Mouse (Mus musculus) bone marrow macrophage, adult 2 months (primary cell): ENCODE measurements around the gene Gm13030. TPM values are rescaled to one million over a fixed set of nuclear protein-coding genes. Genes with fewer than 3 reads are reported as not detected.

Experiments used
- H3K27ac ChIP-seq: 2 replicates; pipeline ENCODE4 v1.5.1; 2012; ENCODE audit warnings: low read depth, low read length; ENCODE audit not compliant: insufficient read depth
- H3K4me1 ChIP-seq: 2 replicates; pipeline ENCODE4 v1.6.1; 2012; ENCODE audit warnings: low read length; ENCODE audit not compliant: control insufficient read depth, insufficient read depth
- H3K4me3 ChIP-seq: 2 replicates; pipeline ENCODE4 v1.5.1; 2012; ENCODE audit warnings: mild to moderate bottlenecking, low read length, moderate library complexity; ENCODE audit not compliant: insufficient read depth
- CTCF ChIP-seq: IDR thresholded peaks from 2 replicates; pipeline ENCODE4 v1.5.1; 2012; ENCODE audit warnings: low read depth, mild to moderate bottlenecking, low read length, moderate library complexity
- POLR2A ChIP-seq: IDR thresholded peaks from 2 replicates; pipeline ENCODE4 v1.6.1; 2012; ENCODE audit warnings: mild to moderate bottlenecking, low read depth, low read length, borderline replicate concordance
- polyA plus RNA-seq: library from polyadenylated mRNA; stranded (reverse); fragments of >200 nt; gene quantifications from 2 replicates; pipeline ENCODE4 v1.2.4, GENCODE M21; 2012; ENCODE audit not compliant: missing spikeins, insufficient read depth, insufficient read length

Gene Gm13030
- polyA plus RNA-seq, 1 experiment = not detected

DNA sequence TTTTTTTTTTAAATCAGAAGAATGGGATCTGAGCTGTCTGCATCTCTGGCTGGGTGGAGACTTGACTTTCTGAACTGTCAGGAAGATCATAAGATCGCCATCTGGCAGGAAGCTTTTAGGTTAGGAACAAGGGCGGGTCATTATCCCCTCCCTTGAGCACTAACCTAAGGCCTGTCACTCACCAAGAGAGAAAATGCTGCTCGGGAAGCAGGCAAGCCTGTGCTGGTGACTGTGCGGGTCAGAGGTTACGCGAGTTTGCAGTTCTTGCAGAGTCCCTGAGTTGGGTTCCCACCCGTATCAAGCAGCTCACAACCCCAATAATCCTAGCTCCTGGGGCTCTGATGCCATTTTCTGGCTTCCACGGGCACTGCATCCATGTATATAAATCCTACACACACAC is 5.1 kb downstream of the Gm13030 start:
- no peak for TF ChIP-seq CTCF
- TF ChIP-seq POLR2A = no peak
- Histone ChIP-seq H3K4me3 (no peak overlapping the region), H3K4me1 (peaks cover 19% of the 10 kb centered on the region), H3K27ac (no peak overlapping the region)

DNA sequence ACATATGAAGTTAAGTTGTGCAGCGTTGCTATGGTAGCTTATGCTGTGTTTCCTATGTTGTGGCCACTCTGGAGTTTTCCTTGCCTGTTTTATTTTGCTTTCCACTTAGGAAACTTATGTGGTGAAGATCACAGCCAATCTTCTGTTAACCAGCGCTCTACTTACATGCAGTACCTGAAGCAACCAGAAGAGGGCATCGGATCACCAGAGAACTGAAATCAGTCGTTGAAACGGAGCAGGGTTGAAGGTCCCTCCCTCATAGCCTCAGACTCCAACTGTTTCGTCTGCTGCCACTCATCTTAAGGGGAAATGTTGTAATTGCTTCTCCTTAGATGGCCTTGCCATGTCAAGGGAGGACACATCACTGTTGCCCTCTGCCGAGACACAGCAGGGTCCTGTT is 7.4 kb downstream of the Gm13030 start:
- Histone ChIP-seq H3K4me3 (no peak overlapping the region), H3K27ac (no peak overlapping the region), H3K4me1 (peaks cover 19% of the 10 kb centered on the region)
- TF ChIP-seq CTCF = peak; percentile 56
- no peak for TF ChIP-seq POLR2A

DNA sequence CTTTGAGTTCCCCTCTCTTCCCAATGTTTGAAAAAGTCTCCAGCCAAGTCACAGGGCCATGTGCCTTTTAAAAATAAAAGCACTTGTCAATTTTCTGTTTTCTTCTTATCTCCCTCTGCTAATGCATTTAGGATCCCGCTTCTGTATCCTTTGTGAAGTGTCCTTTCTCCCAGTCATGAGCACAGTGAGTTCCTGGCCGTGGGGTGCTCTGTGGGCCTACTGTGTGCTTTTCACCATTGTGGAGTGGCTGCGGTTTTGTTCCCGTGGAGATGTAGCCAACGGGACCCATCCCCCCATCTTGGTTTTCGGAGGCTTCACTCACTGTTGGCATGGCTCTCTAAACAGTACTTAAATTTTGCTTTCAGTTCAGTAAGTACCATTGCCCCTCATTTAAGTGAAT is 7.8 kb downstream of the Gm13030 start:
- Histone ChIP-seq H3K4me3 (no peak overlapping the region), H3K27ac (no peak overlapping the region), H3K4me1 (peaks cover 19% of the 10 kb centered on the region)
- TF ChIP-seq POLR2A = no peak
- no peak for TF ChIP-seq CTCF

DNA sequence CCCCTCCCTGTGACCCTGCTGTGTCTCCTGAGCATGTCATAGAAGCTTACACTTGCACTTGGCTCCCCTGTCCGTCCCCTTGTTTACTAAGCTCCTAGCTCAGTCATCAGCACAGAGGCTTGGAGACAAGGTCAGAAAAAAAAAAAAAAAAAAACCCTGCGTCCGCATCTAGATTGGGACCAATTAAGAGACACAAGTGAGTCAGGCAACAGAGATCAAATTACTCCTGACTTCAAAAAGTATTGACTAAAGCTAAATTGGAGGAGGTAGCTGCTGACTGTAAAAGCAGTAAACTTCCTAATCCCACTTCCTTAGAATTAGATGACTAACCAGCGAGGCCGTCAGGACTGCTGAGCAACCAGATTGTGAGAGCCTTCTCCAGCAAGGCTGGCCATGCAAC is 8.7 kb downstream of the Gm13030 start:
- TF ChIP-seq CTCF (no peak), POLR2A (no peak)
- Histone ChIP-seq H3K4me1 (peaks cover 19% of the 10 kb centered on the region), H3K27ac (peak overlapping the region; percentile 60), H3K4me3 (no peak overlapping the region)

DNA sequence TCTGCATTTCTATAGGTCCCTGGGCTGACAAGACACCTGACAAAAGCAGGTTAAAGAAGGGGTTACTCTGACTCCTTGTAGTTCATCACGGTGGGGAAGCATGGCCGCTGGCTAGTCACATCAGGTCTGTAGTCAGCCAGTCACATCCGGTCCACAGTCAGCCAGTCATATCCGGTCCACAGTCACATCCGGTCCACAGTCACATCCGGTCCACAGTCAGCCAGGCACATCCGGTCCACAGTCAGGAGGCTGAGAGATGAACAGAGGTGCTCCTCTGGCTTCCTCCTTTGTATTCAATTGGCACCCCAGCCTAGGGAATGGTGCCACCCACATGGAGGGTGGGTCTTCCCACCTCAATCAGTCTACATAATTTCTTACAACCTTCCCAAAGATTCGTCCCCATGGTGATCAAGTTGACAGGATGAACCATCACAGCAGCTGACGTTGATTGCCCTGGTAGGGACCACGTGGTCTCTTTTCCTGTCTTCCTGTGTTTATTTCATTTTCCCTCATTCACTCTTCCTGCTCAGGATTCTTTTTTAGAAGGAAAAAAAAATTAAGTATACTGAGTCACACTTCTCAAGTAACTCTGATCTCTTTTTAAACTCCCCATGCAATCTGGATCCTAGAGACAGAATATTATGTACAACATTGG is 10.3 kb downstream of the Gm13030 start, which contains the start of gene Pla2g5:
TSS of gene Pla2g5 (minus strand) at position 139 of the 655 bp plus-strand sequence.
- no peak within 1 kb of the TSS for H3K27ac ChIP-seq
- TF ChIP-seq CTCF (no peak), POLR2A (no peak)
- H3K4me1 ChIP-seq = peaks cover 19% of the 10 kb centered on the region
- H3K4me3 ChIP-seq = no peak within 1 kb of the TSS

DNA sequence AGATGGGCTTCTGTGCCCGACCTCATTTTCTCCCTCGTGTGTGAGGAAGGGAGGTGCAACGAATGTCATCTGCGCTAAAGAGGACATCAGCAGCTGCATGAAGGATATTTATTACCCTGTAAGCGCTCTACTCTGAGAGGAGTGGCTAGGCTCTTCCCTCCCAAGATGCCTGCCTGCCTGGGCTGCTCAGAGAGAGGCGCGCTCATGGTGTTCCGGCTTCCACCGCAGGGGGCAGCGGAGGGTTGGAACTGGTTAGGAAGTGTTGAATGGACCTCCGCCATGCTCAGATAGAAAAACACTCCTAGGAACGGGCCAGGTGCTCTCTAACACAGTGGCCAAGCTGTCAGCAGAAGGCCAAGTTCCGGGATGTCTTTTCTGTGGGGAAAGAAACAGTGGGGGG is 14.0 kb downstream of the Gm13030 start:
- no peak overlapping the region for H3K4me3 ChIP-seq
- TF ChIP-seq CTCF (no peak), POLR2A (no peak)

DNA sequence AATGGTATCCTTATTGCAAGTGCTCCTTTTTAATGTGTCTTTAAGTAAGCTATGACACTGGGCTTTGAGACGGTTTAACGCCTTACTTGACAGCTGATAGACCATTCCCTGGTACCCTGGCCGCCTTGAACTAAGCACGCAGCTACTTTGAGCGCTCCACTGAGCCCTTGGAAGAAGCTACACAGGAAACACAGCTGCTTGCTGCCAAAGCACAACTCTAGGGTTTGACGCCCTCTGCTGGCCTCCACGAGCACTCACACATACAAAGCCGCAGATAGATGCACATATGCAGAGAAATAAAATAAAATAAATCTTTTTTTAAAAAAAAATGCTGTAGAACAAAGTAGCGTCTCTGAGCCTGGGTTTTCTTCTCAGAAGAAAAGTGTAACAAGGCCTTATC is 14.5 kb downstream of the Gm13030 start:
- Histone ChIP-seq H3K4me1 (peaks cover 5% of the 10 kb centered on the region; the same call in 1 of the 2 replicates), H3K27ac (no peak overlapping the region), H3K4me3 (no peak overlapping the region)
- TF ChIP-seq POLR2A (no peak), CTCF (no peak)

More for the DNA sequence above, 14.0 kb downstream of the Gm13030 start:
- peaks cover 9% of the 10 kb centered on the region for H3K4me1 ChIP-seq
- no peak overlapping the region for H3K27ac ChIP-seq

DNA sequence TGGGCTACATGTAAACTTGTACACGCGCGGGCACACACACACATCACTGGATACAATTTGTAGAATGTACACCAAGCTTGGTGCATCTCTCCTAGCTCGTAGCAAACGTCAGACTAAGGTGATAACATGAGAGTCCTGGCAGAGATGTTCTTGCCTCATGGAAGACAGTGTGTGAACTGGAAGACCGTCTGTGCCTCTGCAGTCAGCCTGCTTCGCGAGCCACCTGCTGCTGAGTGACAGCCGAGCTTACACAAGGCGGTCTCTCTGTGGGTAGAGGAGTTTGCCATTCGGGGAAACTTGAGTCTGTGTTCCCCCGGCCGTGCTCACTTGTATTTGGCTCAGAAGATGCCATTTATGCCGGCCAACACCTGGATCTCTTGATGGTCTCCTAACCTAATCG is 15.3 kb downstream of the Gm13030 start:
- Histone ChIP-seq H3K27ac (no peak overlapping the region), H3K4me3 (no peak overlapping the region), H3K4me1 (peaks cover 5% of the 10 kb centered on the region; the same call in 1 of the 2 replicates)
- TF ChIP-seq CTCF = no peak
- no peak for TF ChIP-seq POLR2A

DNA sequence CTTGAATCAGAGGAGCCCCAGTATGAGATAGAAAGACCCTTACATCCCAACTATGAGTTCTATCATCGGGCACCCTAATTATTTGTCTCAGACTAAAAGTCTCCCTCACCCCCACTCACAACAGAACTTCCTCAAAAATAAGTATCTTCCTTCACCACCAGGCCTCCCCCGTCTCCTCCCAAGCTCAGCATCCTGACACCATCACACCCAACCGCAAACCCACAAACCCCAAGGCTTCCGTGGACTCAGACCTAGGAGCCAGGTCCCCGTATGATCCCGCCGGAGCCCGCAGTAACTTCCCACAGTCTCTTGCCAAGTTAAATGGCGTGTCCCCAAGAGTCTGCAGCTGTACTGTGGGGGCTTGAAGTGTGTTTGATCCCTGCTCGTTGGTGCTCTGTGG is 16.2 kb downstream of the Gm13030 start:
- H3K4me1 ChIP-seq = peaks cover 5% of the 10 kb centered on the region; the same call in 1 of the 2 replicates
- H3K27ac ChIP-seq = no peak overlapping the region
- no peak overlapping the region for H3K4me3 ChIP-seq
- TF ChIP-seq POLR2A (no peak), CTCF (no peak)

DNA sequence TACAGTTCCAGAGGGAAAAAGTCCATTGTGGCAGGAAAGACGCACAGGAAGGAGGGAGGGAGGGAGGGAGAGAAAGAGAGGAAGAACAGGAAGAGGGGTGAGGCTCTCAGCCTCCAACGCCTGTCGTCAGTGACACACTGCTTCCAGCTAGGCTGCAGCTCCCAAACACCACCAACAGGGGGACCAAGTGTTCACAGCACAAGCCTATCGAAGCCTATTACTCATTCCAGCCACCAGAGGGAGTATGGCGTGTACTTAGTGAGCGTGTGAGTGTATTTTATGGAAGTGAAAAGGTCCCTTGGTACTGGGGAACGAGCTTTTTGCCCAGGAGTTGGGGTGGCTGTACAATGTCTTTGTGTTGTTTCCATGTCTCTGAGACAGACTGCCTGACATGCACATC is 17.3 kb downstream of the Gm13030 start:
- no peak overlapping the region for H3K4me3 ChIP-seq
- H3K27ac ChIP-seq = no peak overlapping the region
- peaks cover 5% of the 10 kb centered on the region; the same call in 1 of the 2 replicates for H3K4me1 ChIP-seq
- TF ChIP-seq POLR2A (no peak), CTCF (peak; percentile 90)
